Mouse (Mus musculus): ENCODE data around the gene Cadm3.

GRCm38 (mm10) chr1:173326552-173326951, 40.9 kb downstream of the Cadm3 start:
- no peak for TF ChIP-seq CTCF (IDR thresholded peaks at IDR 0.05; ENCODE audit: control insufficient read depth, insufficient read depth, insufficient read length)
- no peak for TF ChIP-seq CEBPB (IDR thresholded peaks at IDR 0.05; ENCODE audit: low read depth)
